10 mouse cellular contexts compared by ENCODE assay signal in genomic region chr11:103346236-103346635, GRCm38 (mm10). TPM values are rescaled to one million over a fixed set of nuclear protein-coding genes. Genes with fewer than 3 reads are reported as not detected.
A peak's percentile ranks its signal among the peaks of the same experiment; 100 is the strongest.
DNase-seq lines count a peak whose midpoint lies in the region; ATAC-seq and TF ChIP-seq lines count a peak whose summit lies in the region.
"Had no signal": no experiment of that assay in that cellular context is flagged by ENCODE, and none has a peak within 500 bp of the region (broad histone marks: within the 10 kb centered on the region; RNA-seq: fewer than 3 reads in every experiment).

No protein-coding gene starts in this region.

- H3K4me1 ChIP-seq in heart, embryonic 16.5 days (ENCODE audit: control insufficient read depth, insufficient read depth, low read length), result peaks cover 15% of the 10 kb centered on the region
- peaks cover 12% of the 10 kb centered on the region for H3K4me1 ChIP-seq in heart, embryonic 11.5 days (ENCODE audit: control insufficient read depth, insufficient read depth, low read length)
- peaks cover 17% of the 10 kb centered on the region for H3K4me1 ChIP-seq in lung, embryonic 15.5 days
- H3K4me1 ChIP-seq in lung, adult 2 months (ENCODE audit: control insufficient read depth, insufficient read depth, low read length), result peaks cover 11% of the 10 kb centered on the region
- H3K4me1 ChIP-seq in brown adipose tissue, adult 24 weeks (ENCODE audit: control insufficient read depth, insufficient read depth, insufficient read length, low read length), result peaks cover 27% of the 10 kb centered on the region

- H3K27ac ChIP-seq in heart, embryonic 16.5 days (ENCODE audit: low read length), result peak overlapping the region; percentile 8; the same call in 1 of the 2 replicates
- H3K27ac ChIP-seq in heart, embryonic 11.5 days (ENCODE audit: low read depth, low read length), result no peak overlapping the region
- H3K27ac ChIP-seq in lung, embryonic 15.5 days, result peak overlapping the region; percentile 66
- H3K27ac ChIP-seq in brown adipose tissue, adult 24 weeks (replicated peaks; ENCODE audit: low read depth, low read length), result peak overlapping the region; percentile 0; the same call in 1 of the 2 replicates

- no peak overlapping the region for H3K4me2 ChIP-seq in heart, embryonic 16.5 days (ENCODE audit: low read depth, low read length)
- no peak overlapping the region for H3K4me2 ChIP-seq in heart, embryonic 11.5 days
- no peak overlapping the region for H3K4me2 ChIP-seq in lung, embryonic 15.5 days

- H3K9ac ChIP-seq in heart, embryonic 16.5 days (ENCODE audit: low read length), result no peak overlapping the region
- H3K9ac ChIP-seq in heart, embryonic 11.5 days (ENCODE audit: low read depth, low read length), result no peak overlapping the region
- no peak overlapping the region for H3K9ac ChIP-seq in lung, embryonic 15.5 days
- H3K9ac ChIP-seq: forebrain, postnatal 0 days had no signal

- no peak overlapping the region for H3K4me3 ChIP-seq in heart, embryonic 16.5 days (ENCODE audit: low read length)
- no peak overlapping the region for H3K4me3 ChIP-seq in heart, embryonic 11.5 days (ENCODE audit: low read depth, low read length)
- H3K4me3 ChIP-seq in lung, embryonic 15.5 days, result no peak overlapping the region
- H3K4me3 ChIP-seq in lung, adult 2 months (replicated peaks; ENCODE audit: extremely low read depth, low read depth, low read length), result no peak overlapping the region
- no peak overlapping the region for H3K4me3 ChIP-seq in brown adipose tissue, adult 24 weeks (ENCODE audit: insufficient read depth, low read depth, low read length)

- no peak for TF ChIP-seq POLR2A in lung, adult 2 months (IDR thresholded peaks at IDR 0.05; ENCODE audit: borderline replicate concordance, extremely low read depth, low read depth, low read length)

- H3K9me3 ChIP-seq in heart, embryonic 16.5 days (replicated peaks; ENCODE audit: control insufficient read depth, low read length), result no peaks in the 10 kb centered on the region
- no peaks in the 10 kb centered on the region for H3K9me3 ChIP-seq in heart, embryonic 11.5 days (replicated peaks; ENCODE audit: control insufficient read depth, low read length)
- no peaks in the 10 kb centered on the region for H3K9me3 ChIP-seq in lung, embryonic 15.5 days

- peak; percentile 38; the same call in 1 of the 2 replicates for ATAC-seq in heart, embryonic 16.5 days (replicated peaks; ENCODE audit: extremely low read depth, insufficient read depth, low FRiP score)
- no peak for ATAC-seq in heart, embryonic 11.5 days (replicated peaks; ENCODE audit: insufficient number of reproducible peaks, low FRiP score, low TSS enrichment)
- ATAC-seq in lung, embryonic 15.5 days (ENCODE audit: borderline replicate concordance, extremely low read depth, low FRiP score, low TSS enrichment), result peak; percentile 28; the same call in 1 of the 2 replicates
- ATAC-seq: forebrain, postnatal 0 days had no signal

- DNase-seq in lung, adult 2 months, result no peak
- peak; percentile 35 for DNase-seq in naive thymus-derived CD4-positive, alpha-beta T cell, adult 2 months (ENCODE audit: low read depth)
- no peak for DNase-seq in Muller cell, postnatal 12 days (ENCODE audit: inconsistent ontology term)
- no peak for DNase-seq in spleen, postnatal 10 days (ENCODE audit: low spot score in 2 of 2)
- DNase-seq: cerebellum, postnatal 36 days; forebrain, postnatal 0 days had no signal

- WGBS in heart, embryonic 16.5 days, result 48% methylated on average over 7 of the region's 7 CpGs
- WGBS in heart, embryonic 11.5 days (ENCODE audit: insufficient replicate concordance), result 52% methylated on average over 7 of the region's 7 CpGs
- WGBS in lung, embryonic 15.5 days, result 54% methylated on average over 7 of the region's 7 CpGs
- WGBS in lung, adult 2 months, result 30% methylated on average over 7 of the region's 7 CpGs

- 0 out of 2 replicates have a peak, but pooled peaks cover 4% of the 10 kb centered on the region for H3K36me3 ChIP-seq in heart, embryonic 16.5 days (ENCODE audit: control insufficient read depth, insufficient read depth)
- H3K36me3 ChIP-seq in heart, embryonic 11.5 days (ENCODE audit: control insufficient read depth, insufficient read depth, low read length), result no peaks in the 10 kb centered on the region
- H3K36me3 ChIP-seq in lung, embryonic 15.5 days, result no peaks in the 10 kb centered on the region

- H3K27me3 ChIP-seq in heart, embryonic 16.5 days (ENCODE audit: control insufficient read depth, insufficient read depth, low read length), result no peaks in the 10 kb centered on the region
- no peaks in the 10 kb centered on the region for H3K27me3 ChIP-seq in heart, embryonic 11.5 days (ENCODE audit: control insufficient read depth, insufficient read depth, low read length)
- no peaks in the 10 kb centered on the region for H3K27me3 ChIP-seq in lung, embryonic 15.5 days

- TF ChIP-seq CTCF in lung, adult 2 months (IDR thresholded peaks at IDR 0.05; ENCODE audit: insufficient read depth, low read length), result no peak

RNA-seq across cellular contexts. Expression of gene Arhgap27, which starts 17.3 kb away (rescaled TPM):
- polyA plus RNA-seq in heart, embryonic 16.5 days (2015; fragmentation: Nextera tagmentation; extraction: Ambion mirVana), result 7.5 and 8.5 TPM in 2 replicates
- 3.4 and 4.4 TPM in 2 replicates for polyA plus RNA-seq in heart, embryonic 11.5 days (2014; fragmentation: Nextera tagmentation; extraction: Ambion mirVana)
- polyA plus RNA-seq in lung, embryonic 15.5 days (2015; fragmentation: Nextera tagmentation; extraction: Ambion mirVana), result 17.0 and 17.3 TPM in 2 replicates
- polyA plus RNA-seq in lung, adult 2 months (2012; rRNA removed), result 71.4 and 83.7 TPM in 2 replicates
- polyA plus RNA-seq in brown adipose tissue, adult 24 weeks (2012; ENCODE audit: insufficient read depth, insufficient read length, missing spikeins), result 3.8 and 6.9 TPM in 2 replicates
